Mouse (Mus musculus) brain, adult 2 months (tissue): ENCODE measurements at regions not wholly inside any gene's neighbourhood (a gene's known extent, or its start where the extent isn't known, plus 50 kb on each side); places are given as distances from the start of the nearest gene placed in this dataset.
"Not testable (repeated sequence)": the region's sequence is repeated elsewhere in the genome, so short reads cannot be mapped to it uniquely, and the experiment has no call there.

ENCODE experiments used
- DNase-seq: peaks from one replicate; pipeline ENCODE4 v3.0.0; 2011; ENCODE audit warnings: low read depth, low spot score

GRCm38 (mm10) chr4:61998366-61998765, 55.6 kb downstream of the Mup20 start:
- DNase-seq = peak; percentile 17

- not testable (repeated sequence) for DNase-seq
These were observed 64.0 kb downstream of the Mup20 start for GRCm38 (mm10) chr4:61989941-61990340.

- DNase-seq = no peak
These were observed 77.8 kb downstream of the Mup20 start for GRCm38 (mm10) chr4:61976159-61976558.

- peak; percentile 23 for DNase-seq
These were observed 80.7 kb downstream of the Mup20 start for GRCm38 (mm10) chr4:61973236-61973635.

GRCm38 (mm10) chr4:61969691-61970090, 84.3 kb downstream of the Mup20 start:
- DNase-seq = no peak

- not testable (repeated sequence) for DNase-seq
These were observed 86.3 kb downstream of the Mup20 start for GRCm38 (mm10) chr4:61967674-61968073.

GRCm38 (mm10) chr4:61962315-61962714, 91.6 kb downstream of the Mup20 start:
- no peak for DNase-seq
